Mouse (Mus musculus) neural tube, embryonic 14.5 days (tissue): Measurements from ENCODE around the gene Orm2. TPM values are rescaled to one million over a fixed set of nuclear protein-coding genes. Genes with fewer than 3 reads are reported as not detected.
A peak's percentile ranks its signal among the peaks of the same experiment; 100 is the strongest.
"Not testable (repeated sequence)": the region's sequence is repeated elsewhere in the genome, so short reads cannot be mapped to it uniquely, and the experiment has no call there.

ENCODE experiments used
- ATAC-seq: fragments of 200-750 bp; cut with Nextera tagmentation; 2 replicates; pipeline ENCODE4 v1.8.0; 2017; ENCODE audit warnings: low read depth, mild to moderate bottlenecking, moderate TSS enrichment, moderate library complexity
- H3K27ac ChIP-seq: fragments of 300-500 bp; sonication (generic); 2 replicates; pipeline ENCODE4 v1.5.1; 2014; ENCODE audit warnings: low read depth, mild to moderate bottlenecking, control low read depth, low read length, moderate library complexity, mixed read lengths
- H3K27me3 ChIP-seq: fragments of 300-500 bp; sonication (generic); 2 replicates; pipeline ENCODE4 v1.6.1; 2014; ENCODE audit warnings: low read length; ENCODE audit not compliant: control insufficient read depth, insufficient read depth
- H3K36me3 ChIP-seq: fragments of 300-500 bp; sonication (generic); 2 replicates; pipeline ENCODE4 v1.6.1; 2014; ENCODE audit warnings: low read length, mixed read lengths; ENCODE audit not compliant: control insufficient read depth, insufficient read depth
- H3K4me1 ChIP-seq: fragments of 300-500 bp; sonication (generic); 2 replicates; pipeline ENCODE4 v1.6.1; 2014; ENCODE audit warnings: low read length; ENCODE audit not compliant: control insufficient read depth, insufficient read depth
- H3K4me2 ChIP-seq: fragments of 300-500 bp; sonication (generic); 2 replicates; pipeline ENCODE4 v1.6.1; 2014; ENCODE audit warnings: mild to moderate bottlenecking, low read depth, low read length, control low read depth
- H3K4me3 ChIP-seq: fragments of 300-500 bp; sonication (generic); 2 replicates; pipeline ENCODE4 v1.5.1; 2014; ENCODE audit warnings: low read depth, low read length, control low read depth, mixed read lengths
- H3K9ac ChIP-seq: fragments of 300-500 bp; sonication (generic); replicated peaks from 2 replicates; pipeline ENCODE4 v1.6.1; 2014; ENCODE audit warnings: low read depth, mild to moderate bottlenecking, control low read depth, low read length, mixed read lengths
- H3K9me3 ChIP-seq: fragments of 300-500 bp; sonication (generic); 2 replicates; pipeline ENCODE4 v1.6.1; 2016; ENCODE audit warnings: low read length; ENCODE audit not compliant: control insufficient read depth
- WGBS: fragments of 180-500 bp; shearing (Covaris S2); extraction: QIAGEN DNeasy Blood & Tissue Kit; methylation state at CpG from one replicate; pipeline ENCODE4 v1.1.7; 2014; 5-methylcytosine and 5-hydroxymethylcytosine counted together
- polyA plus RNA-seq: library from polyadenylated mRNA; unstranded; fragments of >200 nt; fragmentation: Nextera tagmentation; extraction: Ambion mirVana; gene quantifications from 2 replicates; pipeline ENCODE4 v1.2.1, GENCODE M21; 2014

Gene Orm2
- polyA plus RNA-seq: not detected in 2 replicates

- no peaks in the 10 kb centered on the region for H3K4me1 ChIP-seq
- no peak for ATAC-seq
- H3K9me3 ChIP-seq: no peaks in the 10 kb centered on the region
- H3K9ac ChIP-seq: no peak within 1 kb of the TSS
- no peak within 1 kb of the TSS for H3K27ac ChIP-seq
- 84% methylated on average over 5 of the region's 5 CpGs for WGBS
- no peaks in the 10 kb centered on the region for H3K27me3 ChIP-seq
- H3K4me3 ChIP-seq: no peak within 1 kb of the TSS
- H3K4me2 ChIP-seq: no peak within 1 kb of the TSS
- H3K36me3 ChIP-seq: no peaks in the 10 kb centered on the region
Observed at GRCm38 (mm10) chr4:63362150-63362549, at the start of gene Orm2. Gene Orm2, plus strand, starts transcription at chr4:63362449.

- WGBS: 78% methylated on average over 5 of the region's 5 CpGs
- Histone ChIP-seq H3K27me3 (no peaks in the 10 kb centered on the region), H3K9me3 (no peaks in the 10 kb centered on the region), H3K4me3 (no peak overlapping the region), H3K4me1 (no peaks in the 10 kb centered on the region), H3K36me3 (no peaks in the 10 kb centered on the region), H3K9ac (no peak overlapping the region), H3K4me2 (no peak overlapping the region), H3K27ac (no peak overlapping the region)
- no peak for ATAC-seq
Observed at GRCm38 (mm10) chr4:63314063-63314462, 48.2 kb upstream of the Orm2 start.

- H3K4me3 ChIP-seq: no peak overlapping the region
- H3K27me3 ChIP-seq: no peaks in the 10 kb centered on the region
- WGBS: 64% methylated on average over 8 of the region's 9 CpGs
- peak; percentile 15; the same call in 1 of the 2 replicates for ATAC-seq
- no peaks in the 10 kb centered on the region for H3K4me1 ChIP-seq
- no peaks in the 10 kb centered on the region for H3K36me3 ChIP-seq
- H3K4me2 ChIP-seq: no peak overlapping the region
- no peak overlapping the region for H3K27ac ChIP-seq
- no peaks in the 10 kb centered on the region for H3K9me3 ChIP-seq
- H3K9ac ChIP-seq: no peak overlapping the region
Observed at GRCm38 (mm10) chr4:63316076-63316746, 46.0 kb upstream of the Orm2 start.

GRCm38 (mm10) chr4:63319566-63319965 is 42.7 kb upstream of the Orm2 start:
- peak; percentile 22; the same call in 1 of the 2 replicates for ATAC-seq
- not testable (repeated sequence) for H3K4me1 ChIP-seq, H3K4me2 ChIP-seq, H3K4me3 ChIP-seq, H3K27me3 ChIP-seq, H3K27ac ChIP-seq, H3K9ac ChIP-seq, H3K9me3 ChIP-seq, H3K36me3 ChIP-seq
- 30% methylated on average over 3 of the region's 3 CpGs for WGBS

GRCm38 (mm10) chr4:63323275-63323815 is 38.9 kb upstream of the Orm2 start:
- Histone ChIP-seq H3K36me3 (no peaks in the 10 kb centered on the region), H3K27me3 (no peaks in the 10 kb centered on the region), H3K27ac (no peak overlapping the region), H3K9me3 (no peaks in the 10 kb centered on the region), H3K4me2 (no peak overlapping the region), H3K4me1 (no peaks in the 10 kb centered on the region), H3K9ac (no peak overlapping the region), H3K4me3 (no peak overlapping the region)
- 87% methylated on average over 8 of the region's 8 CpGs for WGBS
- ATAC-seq: no peak

GRCm38 (mm10) chr4:63333403-63333802 is 28.8 kb upstream of the Orm2 start:
- Histone ChIP-seq H3K4me2 (no peak overlapping the region), H3K9me3 (no peaks in the 10 kb centered on the region), H3K27ac (no peak overlapping the region), H3K36me3 (no peaks in the 10 kb centered on the region), H3K4me3 (no peak overlapping the region), H3K4me1 (no peaks in the 10 kb centered on the region), H3K9ac (no peak overlapping the region), H3K27me3 (no peaks in the 10 kb centered on the region)
- WGBS: 90% methylated on average over 4 of the region's 4 CpGs
- no peak for ATAC-seq

GRCm38 (mm10) chr4:63338414-63339076 is 23.7 kb upstream of the Orm2 start:
- no peak overlapping the region for H3K9ac ChIP-seq
- H3K4me2 ChIP-seq: no peak overlapping the region
- no peak overlapping the region for H3K4me3 ChIP-seq
- H3K27ac ChIP-seq: no peak overlapping the region
- H3K36me3 ChIP-seq: no peaks in the 10 kb centered on the region
- ATAC-seq: no peak
- 64% methylated on average over 3 of the region's 3 CpGs for WGBS
- no peaks in the 10 kb centered on the region for H3K27me3 ChIP-seq
- H3K9me3 ChIP-seq: no peaks in the 10 kb centered on the region
- no peaks in the 10 kb centered on the region for H3K4me1 ChIP-seq

GRCm38 (mm10) chr4:63342491-63342890 is 19.8 kb upstream of the Orm2 start:
- no peak for ATAC-seq
- Histone ChIP-seq H3K4me1 (no peaks in the 10 kb centered on the region), H3K9ac (no peak overlapping the region), H3K4me3 (no peak overlapping the region), H3K27ac (no peak overlapping the region), H3K9me3 (no peaks in the 10 kb centered on the region), H3K4me2 (no peak overlapping the region), H3K27me3 (no peaks in the 10 kb centered on the region), H3K36me3 (no peaks in the 10 kb centered on the region)
- WGBS: 78% methylated on average over 4 of the region's 4 CpGs

- Histone ChIP-seq H3K4me3 (no peak overlapping the region), H3K36me3 (no peaks in the 10 kb centered on the region), H3K27me3 (no peaks in the 10 kb centered on the region), H3K4me2 (no peak overlapping the region), H3K9ac (no peak overlapping the region), H3K27ac (no peak overlapping the region), H3K9me3 (no peaks in the 10 kb centered on the region), H3K4me1 (no peaks in the 10 kb centered on the region)
- ATAC-seq: no peak
- 63% methylated on average over 3 of the region's 3 CpGs for WGBS
Observed at GRCm38 (mm10) chr4:63343608-63344007, 18.6 kb upstream of the Orm2 start.
